Mouse (Mus musculus) small intestine, adult 2 months (tissue): Measurements from ENCODE around the gene Sftpa1. TPM values are rescaled to one million over a fixed set of nuclear protein-coding genes. Genes with fewer than 3 reads are reported as not detected.

Source experiments
- H3K27ac ChIP-seq: fragments of 200-500 bp; 2 replicates; pipeline ENCODE4 v1.5.1; 2012; ENCODE audit warnings: low read depth, low read length, control low read depth, inconsistent platforms; ENCODE audit not compliant: insufficient read depth
- H3K27me3 ChIP-seq: fragments of 200-500 bp; 2 replicates; pipeline ENCODE4 v1.6.1; 2012; ENCODE audit warnings: mild to moderate bottlenecking, moderate library complexity, low read length, inconsistent platforms; ENCODE audit not compliant: control insufficient read depth, insufficient read depth
- H3K36me3 ChIP-seq: fragments of 200-500 bp; 2 replicates; pipeline ENCODE4 v1.6.1; 2012; ENCODE audit warnings: mild to moderate bottlenecking, low read length, control low read depth, inconsistent platforms; ENCODE audit not compliant: control insufficient read depth, insufficient read depth
- H3K4me1 ChIP-seq: fragments of 200-500 bp; 2 replicates; pipeline ENCODE4 v1.6.1; 2012; ENCODE audit warnings: low read length, inconsistent platforms, mixed read lengths; ENCODE audit not compliant: control insufficient read depth, insufficient read depth, insufficient read length
- H3K4me3 ChIP-seq: fragments of 200-500 bp; 2 replicates; pipeline ENCODE4 v1.5.1; 2012; ENCODE audit warnings: low read depth, mild to moderate bottlenecking, control low read depth, inconsistent platforms, low read length, moderate library complexity
- CTCF ChIP-seq: fragments of 200-500 bp; IDR thresholded peaks from 2 replicates; pipeline ENCODE4 v1.5.1; 2012; ENCODE audit warnings: low read depth, mild to moderate bottlenecking, control low read depth, inconsistent platforms, low read length, moderate library complexity, mixed read lengths; ENCODE audit not compliant: insufficient replicate concordance, insufficient read length; ENCODE audit errors: extremely low read depth
- POLR2A ChIP-seq: fragments of 200-500 bp; IDR thresholded peaks from 2 replicates; pipeline ENCODE4 v1.6.1; 2012; ENCODE audit warnings: low read depth, mild to moderate bottlenecking, control low read depth, inconsistent platforms, low read length, moderate library complexity
- WGBS: fragments of 180-500 bp; shearing (Covaris S2); methylation state at CpG from one replicate; pipeline ENCODE4 v1.1.7; 2018; 5-methylcytosine and 5-hydroxymethylcytosine counted together
- polyA plus RNA-seq: library from polyadenylated mRNA; depleted of rRNA; stranded (reverse); fragments of >200 nt; gene quantifications from 2 replicates; pipeline ENCODE4 v1.2.3, GENCODE M21; 2012

The Sftpa1 gene
- polyA plus RNA-seq, 1 experiment, result not detected

DNA sequence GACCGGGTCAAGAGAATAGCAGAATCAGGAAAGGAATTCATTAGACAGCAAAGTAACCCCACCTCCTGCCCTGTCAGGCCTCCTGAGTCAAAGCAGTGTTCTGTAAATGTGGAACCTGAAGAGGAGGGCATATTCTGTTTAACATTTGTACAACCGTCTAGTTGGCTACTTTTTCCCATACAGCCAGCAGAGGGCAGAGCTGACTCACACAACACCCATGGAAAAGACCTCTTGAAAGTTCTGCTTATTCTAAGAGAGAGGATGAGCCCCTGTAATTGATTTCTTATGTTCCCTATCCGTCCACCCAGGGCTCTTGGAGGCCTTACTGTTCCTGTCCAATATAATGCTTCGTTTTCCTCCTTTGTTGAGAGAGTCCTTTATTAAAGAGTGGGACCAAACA is 3.6 kb upstream of the Sftpa1 start:
- no peaks in the 10 kb centered on the region for H3K4me1 ChIP-seq
- H3K27ac ChIP-seq, result no peak overlapping the region
- H3K27me3 ChIP-seq, result no peaks in the 10 kb centered on the region
- TF ChIP-seq POLR2A (no peak), CTCF (no peak)
- H3K36me3 ChIP-seq, result no peaks in the 10 kb centered on the region
- no peak overlapping the region for H3K4me3 ChIP-seq
- WGBS, result 15% methylated on average over 4 of the region's 4 CpGs

DNA sequence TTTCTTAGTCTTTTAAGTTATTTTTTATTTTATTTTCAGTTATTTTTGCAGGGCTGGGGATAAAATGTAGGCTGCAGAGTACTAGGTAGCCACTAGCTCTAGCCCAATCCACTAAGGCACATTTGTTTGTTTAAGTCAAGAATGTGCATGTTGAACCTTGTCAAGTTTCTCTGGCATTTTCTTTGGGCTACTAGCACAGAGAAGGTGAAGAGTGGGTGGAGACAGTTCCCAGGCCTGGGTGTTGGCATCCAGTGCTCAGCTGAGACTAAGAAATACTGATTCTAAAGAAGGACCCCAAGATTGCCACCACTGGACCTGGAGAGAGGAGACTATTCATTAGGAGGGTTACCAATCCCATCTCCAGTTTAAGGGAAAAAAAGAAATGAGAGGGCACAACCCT is 5.4 kb downstream of the Sftpa1 start:
- no peak for TF ChIP-seq POLR2A
- no peak for TF ChIP-seq CTCF

DNA sequence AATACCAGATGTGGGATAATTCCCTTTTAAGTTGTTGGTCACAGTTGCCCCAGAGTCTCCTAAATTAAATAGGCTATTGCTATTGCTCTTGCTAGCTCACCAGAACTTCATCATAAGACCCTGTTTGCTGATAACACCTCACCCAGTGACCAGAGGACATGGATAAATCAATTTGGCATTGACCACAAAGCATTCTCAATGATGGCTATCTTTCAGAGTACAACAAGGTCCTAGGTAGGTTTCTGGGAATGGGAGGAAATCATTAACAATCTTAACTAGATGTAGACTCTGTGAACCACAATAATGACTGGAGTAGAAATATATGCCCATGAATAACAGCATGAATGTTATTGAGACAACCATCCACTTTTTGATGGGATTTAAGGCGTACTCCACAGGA is 9.1 kb downstream of the Sftpa1 start:
- TF ChIP-seq CTCF (no peak), POLR2A (no peak)

More for the DNA sequence above, 5.4 kb downstream of the Sftpa1 start:
- Histone ChIP-seq H3K36me3 (no peaks in the 10 kb centered on the region), H3K27ac (no peak overlapping the region), H3K4me1 (no peaks in the 10 kb centered on the region), H3K4me3 (no peak overlapping the region), H3K27me3 (no peaks in the 10 kb centered on the region)

DNA sequence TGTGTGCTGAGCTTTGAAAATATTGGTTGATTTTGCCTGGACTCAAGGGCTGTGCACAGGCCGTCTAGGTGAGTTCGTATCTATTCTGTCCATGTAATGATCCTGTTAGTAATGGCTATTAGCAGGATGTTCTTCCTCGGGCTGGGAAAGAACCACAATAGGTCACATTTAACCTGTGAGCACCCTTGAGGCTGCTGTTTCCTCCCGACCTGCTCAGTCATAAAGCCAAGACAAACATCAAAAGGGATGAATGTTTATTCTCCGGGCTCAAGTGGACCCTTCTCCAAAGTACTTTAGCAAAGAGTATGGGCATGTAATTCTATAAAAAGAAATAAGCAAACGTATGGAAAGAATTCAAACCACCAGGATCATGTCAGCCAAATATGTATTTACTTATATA is 14.5 kb downstream of the Sftpa1 start:
- no peaks in the 10 kb centered on the region for H3K4me1 ChIP-seq
- H3K4me3 ChIP-seq, result no peak overlapping the region
- H3K27me3 ChIP-seq, result no peaks in the 10 kb centered on the region
- no peak overlapping the region for H3K27ac ChIP-seq
- WGBS, result 46% methylated on average over 6 of the region's 6 CpGs
- TF ChIP-seq POLR2A, result no peak
- no peak for TF ChIP-seq CTCF
- H3K36me3 ChIP-seq, result no peaks in the 10 kb centered on the region

More for the DNA sequence above, 9.1 kb downstream of the Sftpa1 start:
- Histone ChIP-seq H3K4me3 (no peak overlapping the region), H3K4me1 (no peaks in the 10 kb centered on the region), H3K27me3 (no peaks in the 10 kb centered on the region), H3K36me3 (no peaks in the 10 kb centered on the region), H3K27ac (no peak overlapping the region)
- 84% methylated on average over 1 of the region's 1 CpGs for WGBS

DNA sequence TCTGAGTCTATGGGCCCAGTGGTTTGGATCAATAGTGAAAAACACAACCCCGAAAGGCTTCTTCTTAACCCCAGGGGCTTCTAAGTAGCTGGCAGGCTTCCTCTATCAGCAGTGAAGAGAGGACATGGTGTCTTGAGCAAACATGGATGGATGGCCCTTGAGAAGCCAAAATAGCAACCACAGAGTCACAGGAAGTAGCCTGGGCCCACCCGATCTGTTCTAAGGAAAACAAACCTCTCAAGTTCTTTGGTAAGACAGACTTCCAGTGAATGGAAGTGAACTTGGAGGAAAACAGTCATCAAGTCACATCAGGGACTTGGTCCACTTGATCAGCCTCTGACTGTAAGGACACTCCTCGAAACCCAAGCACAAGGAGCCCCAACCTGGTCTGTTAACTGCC is 15.3 kb downstream of the Sftpa1 start:
- Histone ChIP-seq H3K27me3 (no peaks in the 10 kb centered on the region), H3K4me1 (no peaks in the 10 kb centered on the region), H3K36me3 (no peaks in the 10 kb centered on the region), H3K27ac (no peak overlapping the region), H3K4me3 (no peak overlapping the region)
- TF ChIP-seq CTCF (no peak), POLR2A (no peak)
- WGBS, result 64% methylated on average over 3 of the region's 3 CpGs

DNA sequence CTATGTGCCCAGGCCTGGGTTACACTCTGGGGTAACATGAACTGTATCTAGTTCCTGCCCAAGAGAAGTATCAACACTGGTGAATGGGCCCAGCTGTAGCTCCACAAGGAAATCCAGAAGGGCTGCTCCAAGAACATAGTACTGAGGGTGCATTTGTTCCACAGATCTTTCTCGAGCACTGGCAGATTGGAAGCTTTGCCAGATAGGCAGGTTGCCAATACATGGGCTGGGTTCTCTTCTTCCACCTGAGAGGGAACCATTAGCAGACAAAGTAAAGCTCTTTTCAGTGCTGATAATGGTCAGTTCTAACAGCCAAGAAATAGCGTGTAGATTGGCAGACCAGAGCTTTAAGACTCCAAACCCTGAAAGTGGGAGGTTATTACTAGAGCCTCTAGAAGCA is 15.8 kb downstream of the Sftpa1 start:
- no peak for TF ChIP-seq CTCF
- no peak for TF ChIP-seq POLR2A
- no peak overlapping the region for H3K27ac ChIP-seq
- 61% methylated on average over 2 of the region's 2 CpGs for WGBS

DNA sequence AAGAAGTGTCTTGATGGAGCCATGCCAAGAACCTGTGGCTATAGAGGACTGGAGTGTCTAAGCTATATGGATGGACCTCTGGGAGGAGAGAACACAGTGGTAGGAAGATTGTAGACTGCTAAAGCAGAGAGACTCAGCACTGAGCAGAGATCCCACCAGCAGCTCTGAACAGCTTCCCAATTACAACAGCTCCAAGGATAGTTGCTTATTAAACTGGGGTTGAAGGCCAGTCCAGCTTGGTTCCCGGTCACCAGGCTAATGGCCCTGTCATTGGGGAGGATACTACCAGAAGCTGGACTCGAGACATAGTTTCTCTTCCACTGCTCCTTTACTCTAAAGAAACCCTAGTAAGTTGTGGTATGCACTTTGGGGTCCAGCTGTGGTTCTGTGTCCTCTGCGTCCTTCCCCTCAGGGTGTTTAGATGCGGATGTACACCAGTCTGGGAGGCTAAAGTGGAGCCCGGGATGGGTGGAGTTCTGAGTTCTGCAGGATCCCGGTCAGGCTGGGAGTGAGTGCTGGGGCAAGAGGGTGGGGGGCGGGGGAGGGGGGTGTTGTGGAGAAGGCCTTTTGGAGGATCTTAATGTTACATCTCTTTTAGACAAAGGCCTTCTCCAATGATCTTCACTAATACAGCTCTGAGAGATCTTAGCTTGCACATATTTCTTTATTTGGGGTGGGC is 19.8 kb downstream of the Sftpa1 start, which contains the start of gene Mbl1:
TSS of gene Mbl1 (plus strand) at position 239 of the 679 bp plus-strand sequence.
- Histone ChIP-seq H3K27me3 (no peaks in the 10 kb centered on the region), H3K4me1 (no peaks in the 10 kb centered on the region), H3K4me3 (no peak within 1 kb of the TSS), H3K27ac (no peak within 1 kb of the TSS), H3K36me3 (no peaks in the 10 kb centered on the region)
- 75% methylated on average over 7 of the region's 7 CpGs for whole genome bisulfite sequencing
- TF ChIP-seq CTCF, result no peak
- TF ChIP-seq POLR2A, result no peak

More for the DNA sequence above, 15.8 kb downstream of the Sftpa1 start:
- Histone ChIP-seq H3K4me3 (no peak overlapping the region), H3K4me1 (no peaks in the 10 kb centered on the region), H3K27me3 (no peaks in the 10 kb centered on the region), H3K36me3 (no peaks in the 10 kb centered on the region)
